Mouse (Mus musculus): Measurements from ENCODE around the gene Lpin2.
A peak's percentile ranks its signal among the peaks of the same experiment; 100 is the strongest.

DNA sequence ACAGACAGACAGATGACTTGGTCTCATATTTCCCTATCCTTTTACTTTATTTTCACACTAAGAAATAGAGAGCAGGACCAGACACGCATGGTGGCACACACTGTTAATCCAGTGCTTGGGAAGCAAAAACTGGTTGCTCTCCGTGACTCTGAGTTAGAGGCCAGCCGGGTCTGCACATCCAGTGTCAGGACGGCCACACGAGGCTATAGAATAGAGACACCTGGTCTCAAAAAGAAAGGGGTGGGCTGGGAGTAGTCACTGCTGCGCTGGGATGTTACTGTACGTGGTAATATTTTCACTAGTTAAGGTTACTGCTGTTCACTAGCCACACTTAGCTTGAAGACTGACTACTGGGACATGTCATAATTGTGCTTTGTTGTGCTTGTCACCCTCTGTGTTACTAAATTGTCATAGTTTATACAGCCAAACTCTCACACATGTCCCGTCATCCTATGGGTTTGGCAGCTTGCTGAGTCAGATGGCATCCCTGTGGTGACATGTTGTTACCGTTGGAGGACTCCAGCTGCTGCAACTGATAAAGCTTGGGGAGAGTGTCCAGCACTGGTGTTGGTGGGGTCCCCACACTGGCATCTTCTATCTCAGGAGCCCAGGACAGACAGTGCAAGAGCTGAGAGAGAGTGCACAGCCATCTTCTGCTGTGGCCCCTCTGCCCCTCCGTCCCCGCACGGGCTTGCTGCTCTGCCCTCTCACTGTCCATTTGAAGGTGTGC is 53.0 kb downstream of the Lpin2 start:
- peak; percentile 16; the same call in 1 of the 2 replicates for TF ChIP-seq CTCF (IDR thresholded peaks at IDR 0.05; ENCODE audit: low read depth)
- peak; percentile 99 for TF ChIP-seq EP300 (IDR thresholded peaks at IDR 0.05; ENCODE audit: low read depth)

Data from liver, embryonic 14.5 days (tissue).